Mouse (Mus musculus): ENCODE measurements around the gene Rabepk.
"Not testable (repeated sequence)": the region's sequence is repeated elsewhere in the genome, so short reads cannot be mapped to it uniquely, and the experiment has no call there.

The Rabepk gene

GRCm38 (mm10) chr2:34799357-34800256 lies at the start of gene Rabepk:
Rabepk (minus strand) TSS chr2:34799912.
- DNase-seq = peak; percentile 88

DNA sequence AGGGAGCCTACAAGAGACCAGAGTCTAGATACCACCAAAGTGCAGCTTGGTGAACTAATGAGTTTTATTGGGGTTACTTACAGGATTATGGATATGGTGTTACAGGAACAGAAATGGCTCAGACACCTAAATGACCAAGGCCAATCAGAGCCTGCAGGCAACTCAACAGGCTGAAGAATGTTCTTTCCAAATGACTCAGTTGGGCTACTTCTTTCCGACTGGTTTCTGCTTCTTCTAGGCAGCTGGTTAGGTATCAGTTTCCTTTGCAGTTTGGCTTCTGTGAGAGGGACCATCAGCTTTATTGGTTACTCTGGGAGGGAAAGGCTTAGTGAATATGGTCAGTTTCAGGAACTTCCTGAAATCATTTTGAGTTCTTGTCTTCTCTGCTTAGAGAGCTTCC lies 48.0 kb upstream of the Rabepk start:
- no peak for DNase-seq

- DNase-seq = peak; percentile 74
These were observed 43.7 kb upstream of the Rabepk start for GRCm38 (mm10) chr2:34843211-34843939.

DNA sequence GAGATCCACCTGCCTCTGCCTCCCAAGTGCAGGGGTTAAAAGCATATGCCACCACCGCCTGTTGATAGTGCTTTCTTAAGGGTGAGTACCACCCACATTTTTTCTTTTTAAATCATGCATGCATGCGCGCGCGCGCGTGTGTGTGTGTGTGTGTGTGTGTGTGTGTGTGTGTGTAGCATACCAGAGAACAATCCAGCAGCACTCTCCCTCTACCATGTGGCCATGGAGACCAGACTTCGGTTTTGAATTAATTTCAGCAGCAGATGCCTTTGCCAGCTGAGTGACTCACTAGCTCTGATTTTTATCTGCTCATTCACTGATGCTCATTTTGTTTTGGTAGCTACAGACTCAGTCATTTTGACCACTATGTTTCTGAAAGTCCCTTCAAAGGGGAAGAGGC lies 42.0 kb upstream of the Rabepk start:
- DNase-seq = no peak

- DNase-seq = not testable (repeated sequence)
These were observed 40.4 kb upstream of the Rabepk start for GRCm38 (mm10) chr2:34840143-34840542.

DNA sequence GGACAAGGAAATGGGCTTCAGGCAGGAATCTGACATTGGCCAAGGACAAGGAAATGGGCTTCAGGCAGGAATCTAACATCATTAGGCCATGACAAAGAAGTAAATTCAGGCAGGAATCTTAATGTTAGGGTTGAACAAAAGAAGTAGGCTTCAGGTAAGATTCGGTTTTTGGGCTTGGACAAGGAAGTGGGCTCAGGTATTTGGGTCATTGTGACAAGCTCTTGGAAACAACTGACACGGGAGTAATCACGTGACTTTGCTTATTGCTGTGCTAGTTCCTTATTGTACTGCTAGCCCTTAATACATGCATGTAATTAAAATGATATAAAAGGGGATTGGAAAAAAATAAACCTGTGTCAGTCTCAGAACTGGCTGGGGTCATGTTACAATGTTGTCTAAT lies 36.0 kb upstream of the Rabepk start:
- no peak for DNase-seq

DNA sequence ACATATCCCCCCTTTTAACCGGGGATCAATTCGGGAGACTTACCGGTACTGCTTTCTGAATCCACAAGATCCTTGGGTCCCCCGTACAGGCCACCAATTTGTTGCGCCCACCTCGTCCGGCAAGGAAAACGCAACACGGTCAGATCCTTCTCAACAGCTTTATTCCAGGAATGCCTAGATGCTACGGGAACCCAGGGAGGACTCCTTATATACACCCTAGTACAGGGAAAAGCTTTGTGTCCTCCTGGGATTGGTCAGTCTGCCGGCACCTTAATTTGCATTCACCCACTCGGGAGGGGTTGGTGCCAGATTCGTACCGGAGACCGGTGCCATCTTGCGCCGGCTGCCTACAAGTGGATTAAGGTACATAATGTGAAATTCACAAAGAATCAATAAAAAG lies 33.9 kb upstream of the Rabepk start:
- DNase-seq = no peak

- DNase-seq = not testable (repeated sequence)
These were observed 33.2 kb upstream of the Rabepk start, which contains the start of gene Gm34653 for GRCm38 (mm10) chr2:34832766-34833457. Gm34653 (plus strand) TSS chr2:34833007.

DNA sequence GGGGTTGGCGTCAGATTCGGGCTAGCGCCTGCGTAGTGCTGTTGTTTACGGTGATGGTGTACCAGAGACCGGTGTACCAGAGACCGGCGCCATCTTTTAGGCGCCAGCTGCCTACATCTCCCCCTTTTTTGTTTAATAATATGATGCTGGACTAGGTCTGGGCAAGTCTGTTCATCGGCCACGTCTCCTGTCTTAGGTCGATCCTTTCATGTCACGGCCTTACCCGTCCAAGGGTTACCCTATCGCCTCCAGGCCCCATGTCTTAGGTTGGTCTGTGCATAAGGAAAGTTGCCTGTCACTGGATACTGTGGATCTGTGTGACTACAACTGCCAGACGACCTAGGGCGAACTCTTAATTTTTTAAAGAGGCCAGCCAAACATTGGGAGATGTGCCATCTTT lies 30.4 kb upstream of the Rabepk start:
- not testable (repeated sequence) for DNase-seq

DNA sequence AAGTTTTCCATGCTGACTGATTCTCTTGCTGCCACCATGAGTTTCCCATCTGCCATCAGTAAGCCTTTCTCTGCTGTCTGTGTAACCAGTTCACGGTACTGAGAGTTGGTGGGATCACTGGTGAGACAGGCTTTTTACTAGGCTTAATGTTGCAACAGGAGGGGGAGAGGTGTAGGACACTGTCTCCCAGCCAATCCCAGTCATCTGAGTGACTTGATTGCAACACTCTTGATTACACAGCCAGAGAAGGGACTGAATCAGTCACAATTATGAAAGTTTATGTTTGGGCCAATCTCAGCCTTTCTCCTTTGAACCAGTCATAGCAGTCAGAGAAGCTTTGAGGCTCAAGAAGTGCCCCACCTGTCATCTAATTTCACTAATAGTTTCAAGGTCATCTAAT lies 28.3 kb upstream of the Rabepk start:
- no peak for DNase-seq

- no peak for DNase-seq
These were observed 27.9 kb upstream of the Rabepk start for GRCm38 (mm10) chr2:34827591-34827990.

GRCm38 (mm10) chr2:34826460-34827231 lies 26.9 kb upstream of the Rabepk start:
- DNase-seq = no peak

DNA sequence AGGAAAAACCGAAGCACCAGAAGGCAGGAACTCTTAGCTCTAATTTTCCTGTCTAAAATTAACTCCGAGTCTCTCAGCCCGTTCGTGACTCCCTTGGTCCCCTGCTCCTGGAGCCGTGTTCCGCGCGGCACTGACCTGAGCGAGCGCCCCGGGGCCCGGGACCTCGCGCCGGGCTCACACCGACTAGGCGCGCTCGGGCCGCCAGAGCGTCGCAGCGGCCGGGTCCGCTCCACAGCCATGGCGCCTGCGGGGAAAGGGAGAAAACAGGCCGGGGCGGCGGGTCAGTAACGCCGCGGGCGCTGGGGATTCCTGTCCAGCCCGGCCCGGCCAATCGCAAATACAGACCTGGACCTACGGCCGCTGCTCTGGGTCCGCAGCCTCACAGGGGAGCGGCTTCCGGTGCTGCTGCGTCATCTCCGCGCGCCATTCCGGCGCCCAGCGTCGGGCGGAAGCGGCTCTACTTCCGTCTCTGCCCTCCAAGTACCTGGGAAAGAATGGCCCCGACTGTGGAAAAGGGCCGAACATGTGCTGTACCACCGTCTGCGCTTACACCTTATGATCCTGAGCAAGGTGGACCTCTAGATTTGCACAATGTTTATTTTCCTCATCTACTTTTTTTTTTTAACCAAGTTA lies 26.2 kb upstream of the Rabepk start, which contains the start of gene Fbxw2:
TSS of gene Fbxw2 (minus strand) at position 485 of the 633 bp plus-strand sequence.
- DNase-seq = peak; percentile 92

- DNase-seq = no peak
These were observed 18.8 kb upstream of the Rabepk start for GRCm38 (mm10) chr2:34818492-34818891.

- not testable (repeated sequence) for DNase-seq
These were observed 16.2 kb upstream of the Rabepk start for GRCm38 (mm10) chr2:34815893-34816292.

- DNase-seq = no peak
These were observed 13.0 kb upstream of the Rabepk start for GRCm38 (mm10) chr2:34812706-34813105.

DNA sequence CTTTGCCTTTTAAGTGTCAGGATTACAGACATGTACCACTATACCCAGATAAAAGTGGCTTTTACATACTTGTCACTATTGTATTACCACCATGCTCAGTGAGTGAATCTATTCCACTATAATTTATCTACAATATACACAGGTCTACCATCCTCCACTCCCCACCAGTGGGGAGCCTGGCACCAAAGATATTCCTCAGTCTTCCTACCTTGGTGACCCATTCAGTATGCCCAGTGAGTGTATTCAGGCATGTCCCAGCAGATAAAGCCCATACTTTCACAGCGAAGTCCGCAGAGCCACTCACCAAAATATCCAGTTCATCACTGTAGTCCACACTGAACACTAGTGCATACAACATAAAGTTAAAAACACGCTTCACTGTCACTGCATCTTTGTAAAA lies 11.1 kb upstream of the Rabepk start:
- DNase-seq = no peak

DNA sequence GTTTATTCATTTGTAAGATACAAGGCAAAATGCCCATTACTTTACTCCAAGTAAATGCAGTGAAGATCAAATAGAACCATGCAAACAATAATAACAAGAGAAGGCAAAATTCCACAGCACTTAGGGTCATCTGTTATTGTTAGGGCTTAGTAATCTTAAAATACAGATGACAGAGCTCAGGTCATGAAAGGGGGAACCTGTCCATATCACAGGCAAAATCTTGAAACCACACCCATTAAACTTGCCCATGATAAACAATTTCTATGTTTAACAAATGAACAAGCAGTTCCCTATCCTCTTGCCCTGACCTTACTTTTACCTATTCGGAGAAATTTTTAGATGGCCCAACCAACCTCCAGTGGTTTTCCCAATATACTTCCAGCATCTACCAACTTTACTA lies 9.9 kb upstream of the Rabepk start:
- no peak for DNase-seq

DNA sequence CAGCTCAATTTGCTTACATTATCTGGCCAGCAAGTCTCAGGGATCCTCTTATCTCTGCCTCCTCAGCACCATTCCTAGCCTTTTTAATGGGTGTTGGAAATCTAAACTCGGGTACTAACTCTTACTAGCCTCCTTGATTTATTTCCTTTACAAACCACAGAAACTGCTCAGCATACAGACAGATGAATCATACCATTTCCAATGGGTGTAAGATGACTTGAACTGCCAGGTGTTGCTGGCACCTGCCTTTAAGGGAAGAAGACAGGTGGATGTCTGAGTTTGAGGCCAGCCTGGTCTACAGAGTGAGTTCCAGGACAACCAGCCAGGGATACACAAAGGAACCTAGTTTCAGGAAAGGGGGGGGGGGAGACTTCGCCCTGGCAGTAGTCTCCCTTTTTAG lies 8.3 kb upstream of the Rabepk start:
- no peak for DNase-seq

GRCm38 (mm10) chr2:34805364-34805950 lies 5.7 kb upstream of the Rabepk start:
- no peak for DNase-seq

GRCm38 (mm10) chr2:34804815-34805214 lies 5.1 kb upstream of the Rabepk start:
- no peak for DNase-seq

DNA sequence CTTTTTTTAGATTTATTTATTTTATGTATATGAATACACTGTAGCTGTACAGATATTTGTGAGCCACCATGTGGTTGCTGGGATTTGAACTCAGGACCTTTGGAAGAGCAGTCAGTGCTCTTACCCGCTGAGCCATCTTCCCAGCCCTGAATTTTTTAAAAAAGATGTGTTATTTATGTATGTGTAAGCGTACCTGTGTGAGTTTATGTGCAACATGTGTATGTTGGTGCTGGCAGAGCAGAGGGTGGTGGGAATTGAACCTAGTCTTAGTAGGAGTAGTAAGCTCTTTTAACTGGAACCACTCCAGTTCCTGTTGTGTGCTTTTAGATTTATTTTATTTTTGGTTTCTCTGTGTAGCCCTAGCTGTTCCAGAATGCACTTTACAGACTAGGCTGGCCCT lies 4.5 kb upstream of the Rabepk start:
- no peak for DNase-seq
